Mouse (Mus musculus) CH12.LX (cell line): Measurements from ENCODE around the gene Nbea.

ENCODE experiments used
- CTCF ChIP-seq, 2 experiments: IDR thresholded peaks in 1 of 2; conservative IDR thresholded peaks in 1 of 2; 2 replicates each; pipeline ENCODE4 v1.5.1; 2011 to 2012; ENCODE audit warnings: low read depth in 2 of 2, low read length in 2 of 2, improper control_type of control experiment in 1 of 2, inconsistent platforms in 1 of 2, mild to moderate bottlenecking in 1 of 2, moderate library complexity in 1 of 2
- ETS1 ChIP-seq: conservative IDR thresholded peaks from 2 replicates; pipeline ENCODE4 v1.6.1; 2012; ENCODE audit warnings: low read depth, mild to moderate bottlenecking, inconsistent platforms, low read length, improper control_type of control experiment, moderate library complexity
- JUND ChIP-seq: conservative IDR thresholded peaks from 2 replicates; pipeline ENCODE4 v1.6.1; 2011; ENCODE audit warnings: low read depth, low read length, improper control_type of control experiment
- MAZ ChIP-seq: IDR thresholded peaks from 2 replicates; pipeline ENCODE4 v1.6.1; 2012; ENCODE audit warnings: low read depth, mild to moderate bottlenecking, inconsistent platforms, low read length, improper control_type of control experiment, moderate library complexity
- POLR2A ChIP-seq: IDR thresholded peaks from 2 replicates; pipeline ENCODE4 v1.6.1; 2011; ENCODE audit warnings: low read depth, mild to moderate bottlenecking, improper control_type of control experiment, low read length
- POLR2AphosphoS2 ChIP-seq: IDR thresholded peaks from 2 replicates; pipeline ENCODE4 v1.6.1; 2011; ENCODE audit warnings: low read depth, low read length, improper control_type of control experiment
- SIN3A ChIP-seq: IDR thresholded peaks from 2 replicates; pipeline ENCODE4 v1.6.1; 2012; ENCODE audit warnings: low read length, improper control_type of control experiment, inconsistent platforms
- TBP ChIP-seq: conservative IDR thresholded peaks from 2 replicates; pipeline ENCODE4 v1.6.1; 2011; ENCODE audit warnings: low read depth, low read length, improper control_type of control experiment
- USF2 ChIP-seq: conservative IDR thresholded peaks from 2 replicates; pipeline ENCODE4 v1.6.1; 2011; ENCODE audit warnings: low read depth, low read length, improper control_type of control experiment
- ZNF384 ChIP-seq: IDR thresholded peaks from 2 replicates; pipeline ENCODE4 v1.6.1; 2012; ENCODE audit warnings: low read depth, low read length, improper control_type of control experiment, inconsistent platforms

DNA sequence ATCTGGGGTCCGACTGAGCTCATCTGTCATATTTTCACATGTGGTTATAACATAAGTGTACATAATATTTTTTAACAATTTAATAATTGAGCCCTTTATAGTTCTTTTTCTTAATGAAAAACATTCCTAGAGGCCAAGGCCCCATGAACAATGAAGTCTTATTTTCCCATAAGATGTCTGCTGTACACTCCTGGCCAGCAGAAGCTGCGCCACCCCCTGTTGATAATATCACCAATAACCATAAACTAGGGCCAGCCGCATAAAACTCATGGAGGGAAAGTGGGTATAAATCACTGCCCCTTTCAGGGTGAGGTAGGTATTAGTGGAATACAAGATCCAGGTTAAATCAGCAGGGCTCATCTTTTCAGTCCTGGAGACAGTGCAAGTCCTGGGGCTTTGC lies 537.1 kb downstream of the Nbea start:
- TF ChIP-seq ETS1 (no peak), TBP (no peak), CTCF (conservative IDR thresholded peaks at IDR 0.05 in 1 of 2, IDR thresholded peaks at IDR 0.05 in 1 of 2; ENCODE audit: low read depth in 2 of 2, low read length in 2 of 2) (no peak), USF2 (no peak), ZNF384 (no peak), JUND (no peak), POLR2AphosphoS2 (no peak), POLR2A (no peak), MAZ (no peak), SIN3A (no peak)
